Mouse (Mus musculus): ENCODE measurements at regions not wholly inside any gene's neighbourhood (a gene's known extent, or its start where the extent isn't known, plus 50 kb on each side); places are given as distances from the start of the nearest gene placed in this dataset.

DNA sequence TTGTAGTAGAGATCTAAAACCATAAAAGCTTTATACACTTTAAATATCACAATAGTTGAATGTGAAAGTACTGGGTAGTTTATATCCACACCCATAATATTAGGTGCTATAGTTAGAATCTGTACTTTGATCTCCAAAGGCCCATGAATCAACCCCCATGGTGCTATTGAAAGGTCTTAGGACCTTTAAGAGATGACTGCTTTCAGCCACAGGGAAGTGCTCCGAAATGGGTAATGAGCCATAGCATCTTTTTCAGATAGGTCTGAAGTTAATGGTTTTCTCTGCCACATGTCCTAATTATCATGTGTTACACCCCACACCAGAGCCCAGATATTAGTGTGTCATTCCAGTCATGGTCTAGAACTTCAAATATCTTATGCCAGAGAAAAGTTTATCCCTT, 312.1 kb upstream of the Xrcc4 start:
- CTCF ChIA-PET = no interaction called here
- POLR2A ChIA-PET = no interaction called here

DNA sequence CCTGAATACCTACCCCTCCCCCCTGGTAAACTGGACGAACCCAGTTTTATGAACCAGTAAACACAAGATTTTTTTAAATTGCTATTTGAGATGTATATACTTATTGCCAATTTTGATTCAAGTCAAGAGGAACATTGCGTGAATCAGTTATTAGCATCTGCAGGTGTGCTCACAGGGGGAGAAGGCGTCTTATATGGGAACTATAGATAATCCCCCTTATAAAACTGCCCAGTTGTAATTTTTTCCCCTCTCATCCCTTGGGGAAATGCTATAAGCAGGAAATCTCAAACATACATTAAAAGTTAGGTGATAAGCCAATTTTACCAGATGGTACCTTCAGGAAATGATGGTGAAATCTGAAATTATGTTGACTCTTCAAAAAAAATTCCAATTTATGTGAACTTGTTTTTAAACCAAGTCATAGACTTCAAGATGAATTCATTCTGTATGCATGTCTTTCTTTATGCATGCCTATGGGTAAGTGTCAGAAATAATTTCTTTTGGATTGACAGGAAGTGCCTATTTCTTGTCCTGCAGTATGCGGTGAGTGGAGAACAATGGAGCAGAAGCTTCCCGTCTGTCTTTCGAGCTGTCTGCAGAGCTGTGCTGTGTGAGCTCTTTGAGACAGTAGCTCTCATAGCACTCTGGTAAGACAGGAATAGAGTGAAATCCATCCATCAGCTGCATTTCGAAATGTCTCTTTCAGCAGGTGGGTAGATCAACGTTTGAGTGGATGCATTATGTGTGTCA, 306.0 kb upstream of the Xrcc4 start:
- CTCF ChIA-PET = no interaction called here
- POLR2A ChIA-PET = no interaction called here

DNA sequence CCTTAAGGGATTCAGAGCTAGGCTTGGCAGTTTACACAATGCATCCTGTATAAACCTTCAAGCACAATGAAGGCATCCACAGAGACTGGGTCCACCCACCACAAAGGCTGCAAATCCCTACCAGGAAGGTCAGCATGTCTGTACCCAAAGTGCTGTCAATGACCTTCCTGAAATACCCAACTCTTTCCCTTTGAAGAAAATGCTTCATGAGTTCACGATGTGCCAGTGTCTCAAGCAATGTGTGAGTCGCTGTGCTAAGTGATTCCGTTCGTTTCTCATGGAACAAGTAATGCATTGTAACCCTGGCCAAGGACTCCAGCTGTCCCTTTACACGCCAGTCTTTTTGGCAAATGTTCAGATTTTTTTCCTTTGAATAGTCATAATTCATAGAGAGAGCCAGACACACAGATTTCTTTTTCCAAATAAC, 305.4 kb upstream of the Xrcc4 start:
- CTCF ChIA-PET = no interaction called here

DNA sequence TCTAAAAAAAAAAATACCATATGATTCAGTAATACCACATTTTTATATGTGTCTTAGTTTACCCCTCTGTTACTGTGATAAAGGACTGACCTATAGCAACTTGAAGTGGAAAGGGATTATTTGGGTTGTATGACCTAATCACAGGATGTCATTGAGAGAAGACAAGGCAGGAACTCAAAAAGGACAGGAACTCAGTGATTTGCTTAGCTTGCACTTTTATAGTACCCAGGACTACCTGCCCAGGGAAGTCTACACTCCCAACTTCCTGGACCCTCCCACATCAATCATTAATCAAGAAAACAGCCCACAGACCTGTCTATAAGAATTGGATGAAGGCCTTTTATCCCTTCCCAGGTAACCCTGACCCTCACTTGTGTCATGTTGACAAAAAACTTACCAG, 303.0 kb upstream of the Xrcc4 start:
- CTCF ChIA-PET = no interaction called here
- POLR2A ChIA-PET = no interaction called here

More for the DNA sequence above, 305.4 kb upstream of the Xrcc4 start:
- POLR2A ChIA-PET = interaction anchor here in 1 of 4 experiments (0.5 to 1.1 kb wide), 2 partner anchors 9 to 1374 kb away, joined by 3 to 4 read pairs; no protein-coding TSS in a partner anchor

DNA sequence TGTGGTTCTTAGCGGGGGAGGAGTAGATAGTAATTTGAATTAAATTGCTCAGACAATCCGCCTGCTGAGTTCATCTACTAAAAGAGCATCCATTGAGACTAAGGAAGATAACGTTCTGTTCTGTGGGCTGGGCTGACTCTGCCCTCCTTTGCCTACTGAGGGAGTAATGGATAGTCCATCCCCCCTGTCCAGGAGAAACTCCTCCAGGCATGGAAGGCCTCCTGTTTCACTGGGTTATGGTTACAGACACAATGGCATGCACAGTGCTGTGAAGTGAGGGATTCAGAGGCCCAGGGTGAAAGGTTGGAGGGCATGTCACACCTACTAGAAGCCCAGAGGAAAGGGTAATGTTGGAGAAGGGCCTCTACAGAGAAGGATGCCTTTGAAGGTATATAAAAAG, 287.2 kb upstream of the Xrcc4 start:
- POLR2A ChIA-PET = no interaction called here

DNA sequence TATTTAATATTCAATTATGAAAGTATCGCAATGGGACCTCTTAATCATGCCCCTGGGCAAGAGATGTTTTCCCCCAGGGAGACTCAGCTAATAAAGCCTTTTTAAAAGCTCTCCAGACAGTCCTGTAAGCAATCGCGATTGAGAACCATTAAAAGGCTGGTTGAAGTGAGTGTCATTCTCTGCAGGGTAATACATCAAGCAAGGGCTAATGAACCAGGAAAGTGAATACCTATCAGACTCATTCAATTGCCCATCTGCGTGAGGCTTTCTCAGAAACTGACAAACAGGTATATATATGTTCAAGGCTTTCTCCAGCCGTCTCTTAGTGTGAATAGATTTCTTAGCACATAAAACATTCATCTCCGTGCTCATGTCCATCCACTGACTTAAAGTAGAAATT, 286.8 kb upstream of the Xrcc4 start:
- ChIA-PET POLR2A (no interaction called here), CTCF (no interaction called here)

More for the DNA sequence above, 287.2 kb upstream of the Xrcc4 start:
- CTCF ChIA-PET = no interaction called here

DNA sequence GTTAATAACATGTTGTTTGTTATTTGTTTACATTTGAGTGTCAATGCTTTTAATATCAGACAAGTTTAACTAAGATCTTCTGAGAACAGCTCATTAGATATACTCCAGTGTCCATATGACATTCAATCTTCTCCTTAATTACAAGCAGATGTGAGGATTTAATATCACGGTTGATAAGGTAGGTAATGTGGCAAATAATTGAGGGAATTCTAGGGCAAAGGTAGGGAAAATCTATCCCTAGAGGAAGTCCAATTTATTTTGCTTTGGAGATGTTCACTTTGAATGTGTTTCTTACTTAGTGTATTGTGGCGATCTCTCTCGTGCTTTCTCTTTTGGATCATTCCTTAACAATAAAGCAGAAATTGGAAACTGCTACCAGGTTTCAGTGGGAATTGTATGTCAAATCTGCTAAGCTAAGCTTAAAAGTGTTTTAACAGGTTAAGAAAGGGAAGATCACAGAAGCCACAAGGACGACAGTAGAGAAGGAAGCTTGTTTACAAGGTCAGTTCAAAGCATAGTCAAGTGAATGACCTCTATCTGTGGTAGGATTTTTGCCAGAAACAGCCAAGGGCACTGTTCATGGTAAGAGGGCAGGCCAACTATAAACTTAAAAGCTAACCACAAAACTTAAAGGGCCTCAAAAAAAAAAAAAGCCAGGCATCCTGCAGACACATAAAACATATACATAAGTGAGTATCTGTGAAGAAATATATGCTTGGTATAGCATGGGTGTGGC, 282.2 kb upstream of the Xrcc4 start:
- CTCF ChIA-PET = interaction anchor here in 1 of 4 experiments (0.6 kb wide), 1 partner anchor 26 kb away, joined by 3 read pairs; no protein-coding TSS in a partner anchor

DNA sequence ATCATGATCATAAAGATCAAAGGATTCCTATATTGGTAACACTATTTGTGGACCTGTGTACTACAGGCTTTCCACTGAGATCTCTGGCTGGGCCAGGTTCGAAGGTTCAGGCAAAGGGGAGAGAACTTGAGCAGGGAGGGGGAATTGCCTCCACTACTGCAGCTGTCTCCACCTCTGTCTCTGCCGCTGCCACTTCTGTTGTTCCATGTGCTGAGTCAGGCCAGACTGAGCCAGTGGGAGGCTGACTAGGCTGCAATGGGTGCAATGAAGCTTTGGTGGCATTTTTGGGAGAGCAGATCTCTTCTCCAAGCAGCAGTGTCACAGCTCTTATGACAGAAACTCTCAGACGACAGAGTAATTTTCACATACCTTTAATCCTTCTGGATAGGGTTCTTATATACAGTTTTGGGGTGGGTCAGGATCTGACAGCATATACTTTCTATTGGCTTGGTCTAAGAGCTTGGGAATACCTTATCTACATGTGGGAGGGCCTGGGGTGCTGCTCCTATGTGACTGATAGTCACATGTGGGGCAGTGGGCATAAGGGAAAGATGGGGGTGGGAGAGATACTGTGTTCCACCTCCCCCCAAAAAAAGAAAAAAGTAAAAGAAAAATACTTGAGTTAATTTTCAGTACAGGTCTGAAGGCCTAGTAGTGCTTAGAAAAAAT, 281.5 kb upstream of the Xrcc4 start:
- POLR2A ChIA-PET = interaction anchor here in 1 of 4 experiments (0.7 kb wide), 1 partner anchor 279 kb away, joined by 4 read pairs; no protein-coding TSS in a partner anchor
- CTCF ChIA-PET = no interaction called here

More for the DNA sequence above, 282.2 kb upstream of the Xrcc4 start:
- POLR2A ChIA-PET = interaction anchor here in 2 of 4 experiments (0.7 kb wide), 2 partner anchors 278 to 513 kb away, joined by 3 to 4 read pairs; no protein-coding TSS in a partner anchor

DNA sequence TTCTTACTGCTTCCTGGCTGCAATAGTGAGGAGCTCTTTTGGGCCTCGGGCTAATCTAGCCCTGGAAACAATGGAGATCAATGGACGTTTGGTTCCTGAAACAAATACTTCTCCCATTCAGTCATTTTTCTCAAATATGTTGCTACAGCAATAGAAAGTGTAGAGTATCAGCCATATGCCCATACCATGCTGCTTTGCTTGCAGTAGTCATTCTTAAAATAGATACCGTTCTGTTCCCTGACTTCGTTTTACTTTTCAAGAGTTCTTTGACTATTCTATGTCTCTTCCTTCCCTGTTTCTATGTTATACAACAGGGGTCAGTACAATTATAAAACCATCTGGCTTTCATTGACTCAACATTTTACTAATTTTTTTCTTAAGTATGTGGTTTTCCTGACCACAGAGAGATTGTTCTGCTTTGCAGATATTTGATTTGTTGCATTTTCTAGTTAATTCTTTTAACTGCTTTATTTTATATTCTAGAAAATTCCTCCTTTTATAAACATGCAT, 275.2 kb upstream of the Xrcc4 start:
- POLR2A ChIA-PET = no interaction called here
- CTCF ChIA-PET = interaction anchor here in 1 of 4 experiments (0.6 kb wide), 1 partner anchor 259 kb away, joined by 3 read pairs; no protein-coding TSS in a partner anchor

DNA sequence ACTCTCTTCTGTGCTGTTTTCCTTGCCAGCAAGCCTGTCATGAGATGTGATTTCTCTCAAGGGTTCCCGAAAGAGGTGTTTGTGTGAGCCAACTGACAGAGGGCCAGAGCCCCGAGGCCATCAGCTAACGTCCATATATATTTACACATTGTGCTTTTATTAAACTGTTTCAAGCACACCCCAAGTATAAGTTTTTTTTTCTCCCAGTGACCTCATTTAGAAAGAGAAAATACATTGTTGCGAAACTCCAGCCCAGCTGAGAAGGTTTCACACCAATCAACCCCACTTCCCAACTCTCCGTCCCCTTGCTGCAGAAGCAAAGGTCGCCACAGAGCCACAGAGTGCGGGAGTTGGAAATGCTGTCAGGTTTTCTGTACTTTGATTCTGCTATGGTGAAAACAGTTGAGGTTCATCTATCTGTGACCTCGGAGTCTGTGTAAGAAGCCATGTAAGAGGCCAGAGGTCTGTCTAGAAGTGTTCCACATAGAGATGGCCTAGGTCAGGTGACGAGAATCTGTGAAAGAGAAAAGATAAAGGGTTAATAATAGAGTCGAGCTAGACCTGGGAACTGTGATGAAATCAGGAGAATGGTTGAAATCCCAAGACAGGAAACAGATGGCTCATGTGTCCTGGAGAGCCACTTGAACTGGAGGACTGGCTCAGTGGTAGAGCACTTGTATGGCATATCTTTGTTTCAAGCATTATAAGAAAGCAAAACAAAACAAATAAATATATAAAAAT, 270.6 kb upstream of the Xrcc4 start:
- ChIA-PET CTCF (no interaction called here), POLR2A (interaction anchor here in 1 of 4 experiments (0.6 kb wide), 1 partner anchor 206 kb away, joined by 5 read pairs; no protein-coding TSS in a partner anchor)

DNA sequence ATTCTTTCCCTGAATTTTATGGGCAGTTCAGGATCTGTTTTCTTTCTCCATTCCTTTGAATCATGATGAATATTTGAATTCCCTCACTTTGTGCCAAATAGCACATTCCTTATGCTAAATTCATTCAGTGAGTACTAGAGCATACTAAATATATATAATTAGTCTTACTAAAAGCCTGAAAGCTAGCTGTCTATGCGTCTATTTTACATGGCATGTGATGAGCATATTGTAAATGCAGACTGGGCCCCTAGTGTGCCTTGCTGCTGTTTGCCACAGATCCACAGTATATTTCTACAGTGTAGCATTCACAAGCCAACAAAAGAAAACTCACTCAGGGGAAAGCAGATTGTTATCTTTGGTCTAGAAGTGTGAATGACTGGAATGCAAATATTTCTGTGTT, 268.7 kb upstream of the Xrcc4 start:
- POLR2A ChIA-PET = no interaction called here
- CTCF ChIA-PET = no interaction called here

DNA sequence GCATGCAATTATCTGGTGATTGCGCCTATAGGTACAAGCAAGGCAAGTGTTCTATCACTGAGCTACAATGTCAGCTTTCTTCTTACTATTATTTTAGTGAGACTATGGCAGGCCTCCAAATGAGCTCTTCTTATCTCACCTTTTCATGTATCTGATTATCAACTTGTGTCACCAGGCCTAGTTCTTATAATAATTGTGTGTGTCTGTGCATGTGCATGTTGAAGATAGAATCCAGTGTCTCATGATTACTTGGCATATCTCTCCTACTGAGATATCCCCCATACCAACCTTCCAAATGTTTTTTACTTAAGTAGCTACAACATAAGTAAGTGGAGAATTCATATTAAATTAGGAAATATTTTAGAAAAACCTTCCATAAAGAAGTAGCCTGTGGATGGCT, 266.2 kb upstream of the Xrcc4 start:
- CTCF ChIA-PET = no interaction called here
- POLR2A ChIA-PET = no interaction called here

DNA sequence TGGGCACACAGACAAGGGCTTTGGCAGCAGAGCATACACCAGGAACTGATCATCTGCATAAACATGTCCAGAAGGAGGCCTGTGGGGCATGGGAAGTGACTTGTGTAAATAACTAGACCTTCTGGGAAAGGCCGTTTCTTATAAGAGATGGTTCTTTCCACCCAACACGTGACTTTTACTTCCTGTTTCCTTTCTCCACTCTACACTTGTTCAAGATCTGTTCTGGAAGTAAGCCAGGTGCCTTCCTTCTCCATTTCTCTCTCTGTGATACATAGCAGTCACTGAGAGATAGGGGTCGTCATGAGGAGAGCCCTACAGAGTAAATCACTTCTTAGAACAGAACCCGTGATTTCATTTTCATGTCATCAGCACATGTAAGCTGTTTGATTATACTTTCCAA, 253.4 kb upstream of the Xrcc4 start:
- ChIA-PET CTCF (no interaction called here), POLR2A (no interaction called here)

DNA sequence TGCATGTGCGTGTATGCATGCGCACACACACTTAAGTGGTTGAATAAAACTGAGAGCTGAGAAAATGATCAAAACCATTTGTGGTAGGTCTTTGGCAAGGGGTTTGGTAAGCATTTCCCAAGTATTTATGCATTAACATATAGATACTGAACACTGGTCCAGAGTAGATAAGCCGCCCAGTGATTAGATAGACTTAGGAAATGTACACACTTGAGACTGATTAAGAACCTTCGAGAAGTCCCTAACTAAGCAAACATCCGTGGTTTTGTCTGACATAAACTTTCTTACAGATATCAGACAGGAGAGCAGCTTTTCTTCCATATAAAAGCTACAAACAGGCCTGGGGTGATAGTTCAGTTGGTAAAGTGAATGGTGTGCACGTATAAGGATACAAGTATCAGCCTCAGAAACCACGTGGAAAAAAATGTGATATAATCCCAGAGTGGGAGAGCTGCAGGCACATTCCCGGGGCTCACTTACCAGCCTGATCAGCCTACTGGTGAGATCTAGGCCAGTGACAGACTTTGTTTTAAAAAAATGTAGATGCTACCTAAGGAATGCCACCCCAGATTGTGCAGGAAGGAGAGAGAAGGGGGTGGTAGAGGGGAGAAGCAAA, 252.3 kb upstream of the Xrcc4 start:
- CTCF ChIA-PET = interaction anchor here in 1 of 4 experiments (0.6 kb wide), 1 partner anchor 62 kb away, joined by 4 read pairs; no protein-coding TSS in a partner anchor

DNA sequence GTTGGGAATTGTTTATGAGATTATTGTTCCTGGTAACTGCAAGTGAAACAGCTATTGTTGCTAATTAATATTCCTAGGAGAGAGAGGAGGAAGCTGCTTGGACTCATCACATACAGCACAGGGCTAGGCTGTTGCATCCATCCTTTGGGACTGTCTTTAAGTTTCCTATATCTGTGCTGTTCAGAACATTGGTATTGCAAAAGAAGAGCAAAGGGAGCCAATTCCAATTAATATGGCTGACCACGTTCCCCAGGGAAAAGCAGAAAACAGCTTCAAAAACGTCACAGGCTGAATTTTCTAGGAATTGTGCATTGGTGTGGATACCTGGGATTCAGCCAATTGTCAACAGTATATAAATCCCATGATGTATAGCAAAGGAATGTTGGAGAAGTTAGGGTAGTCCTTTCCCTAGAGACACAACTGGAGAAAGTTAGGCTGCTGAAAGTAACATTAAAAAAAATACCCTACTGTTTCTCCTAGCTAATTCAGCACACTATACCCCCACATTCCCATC, 251.3 kb upstream of the Xrcc4 start:
- CTCF ChIA-PET = interaction anchor here in 1 of 4 experiments (0.6 kb wide), 1 partner anchor 63 kb away, joined by 4 read pairs; no protein-coding TSS in a partner anchor
- POLR2A ChIA-PET = no interaction called here

More for the DNA sequence above, 252.3 kb upstream of the Xrcc4 start:
- POLR2A ChIA-PET = interaction anchor here in 1 of 4 experiments (0.6 kb wide), 1 partner anchor 10 kb away, joined by 4 read pairs; no protein-coding TSS in a partner anchor

DNA sequence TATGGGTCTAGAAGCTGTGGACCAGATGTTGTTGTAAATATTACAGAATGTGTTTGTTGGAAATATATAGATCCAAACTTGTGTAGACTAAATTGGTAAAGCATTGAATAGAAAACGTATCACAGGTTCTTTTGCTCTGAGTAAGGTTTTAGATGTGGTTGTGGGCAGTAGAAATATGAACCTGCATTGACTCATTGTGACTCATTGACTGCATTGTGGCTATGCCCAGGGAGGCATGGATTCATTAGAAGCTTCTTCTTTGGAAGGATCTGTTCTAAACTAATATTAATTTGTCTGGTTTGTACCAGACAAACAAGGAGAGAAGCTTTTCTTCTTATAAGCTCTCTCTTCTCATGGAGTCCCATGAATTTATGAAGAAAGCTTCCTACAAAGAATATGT, 248.2 kb upstream of the Xrcc4 start:
- ChIA-PET CTCF (no interaction called here), POLR2A (no interaction called here)

DNA sequence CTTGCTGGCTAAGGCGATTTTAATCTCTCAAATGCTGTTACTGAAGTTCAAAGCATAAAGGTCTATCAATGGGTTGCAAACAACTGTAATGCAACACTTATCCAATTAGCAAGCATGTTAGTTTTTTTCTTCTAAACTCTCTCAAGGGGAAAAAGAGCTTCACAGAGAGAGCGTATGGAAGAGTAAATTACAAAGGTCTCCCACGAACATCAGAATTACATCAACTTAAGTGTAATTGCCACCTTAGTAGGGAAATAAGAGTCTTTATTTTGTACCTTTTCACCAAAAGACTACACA, 246.3 kb upstream of the Xrcc4 start:
- POLR2A ChIA-PET = no interaction called here
- CTCF ChIA-PET = no interaction called here

DNA sequence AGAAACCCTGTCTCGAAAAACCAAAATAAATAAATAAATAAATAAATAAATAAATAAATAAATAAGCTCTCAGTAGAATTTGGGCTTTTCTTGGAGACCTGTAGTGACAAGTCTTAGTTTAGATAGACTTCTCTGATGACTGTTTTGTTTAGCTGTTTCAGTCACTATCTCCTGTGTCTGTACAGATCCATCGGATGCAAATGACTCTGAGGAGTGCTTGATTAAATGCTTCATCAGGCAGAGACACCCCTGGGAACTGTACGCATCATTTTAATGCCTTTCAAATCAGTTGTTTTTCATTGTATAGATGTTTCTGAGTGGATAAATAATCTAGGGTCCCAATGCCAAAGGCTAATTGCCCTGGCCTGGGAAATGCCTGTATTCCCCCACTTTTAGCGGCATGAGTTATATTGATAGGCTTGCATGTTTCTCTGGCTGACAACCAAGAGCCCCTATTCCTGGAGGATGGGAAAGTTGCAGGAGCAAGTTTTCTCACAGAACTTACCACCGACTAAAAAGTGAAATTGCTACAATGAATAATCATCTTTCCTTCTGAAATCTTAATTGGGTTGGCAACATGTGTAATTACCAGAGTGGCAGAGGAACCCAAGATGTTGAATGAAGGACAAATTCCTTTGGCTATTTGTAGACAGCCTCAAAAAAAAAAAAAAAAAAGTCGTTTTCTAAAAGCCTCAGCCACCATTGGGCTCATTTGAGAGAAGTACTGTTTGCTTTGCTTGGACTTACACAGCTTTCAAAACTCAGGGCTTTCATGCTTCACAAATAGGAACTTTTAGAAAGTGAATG, 245.7 kb upstream of the Xrcc4 start:
- POLR2A ChIA-PET = interaction anchor here in 1 of 4 experiments (0.6 kb wide), 1 partner anchor 1519 kb away, joined by 4 read pairs; no protein-coding TSS in a partner anchor
- CTCF ChIA-PET = no interaction called here
